Mouse (Mus musculus): ENCODE data around the gene Nup62. TPM values are rescaled to one million over a fixed set of nuclear protein-coding genes. Genes with fewer than 3 reads are reported as not detected.
"Not testable (repeated sequence)": the region's sequence is repeated elsewhere in the genome, so short reads cannot be mapped to it uniquely, and the experiment has no call there.

Gene Nup62
- polyA plus RNA-seq, 1 experiment from 2014 or later, result 66.9 TPM

- Histone ChIP-seq H3K9ac (replicated peaks; ENCODE audit: low read length) (peak within 1 kb of the TSS; percentile 99), H3K27me3 (ENCODE audit: control insufficient read depth, insufficient read depth, low read length) (no peaks in the 10 kb centered on the region), H3K4me3 (ENCODE audit: low read depth, low read length) (peak within 1 kb of the TSS; percentile 97), H3K36me3 (replicated peaks; ENCODE audit: control insufficient read depth, insufficient read depth, low read depth, low read length) (peaks cover 2% of the 10 kb centered on the region), H3K27ac (replicated peaks; ENCODE audit: low read depth, low read length) (peak within 1 kb of the TSS; percentile 100), H3K4me1 (ENCODE audit: control insufficient read depth, insufficient read depth, low read length) (peaks cover 6% of the 10 kb centered on the region; the same call in 1 of the 2 replicates), H3K4me2 (ENCODE audit: low read depth, low read length) (peak within 1 kb of the TSS; percentile 90), H3K9me3 (replicated peaks; ENCODE audit: control insufficient read depth, low read length) (no peaks in the 10 kb centered on the region)
- WGBS, result 10% methylated on average over 29 of the region's 29 CpGs
- peak; percentile 94 for DNase-seq (ENCODE audit: low spot score)
- ATAC-seq (replicated peaks; ENCODE audit: insufficient number of reproducible peaks, low FRiP score, low TSS enrichment, low read depth), result peak; percentile 91
Measured at GRCm38 (mm10) chr7:44869697-44870528, 54.0 kb downstream of the Nup62 start, which contains the start of gene Ptov1. TSS of gene Ptov1 (minus strand) at chr7:44869788.

- Histone ChIP-seq H3K4me3 (ENCODE audit: low read depth, low read length) (peak overlapping the region; percentile 97), H3K4me2 (ENCODE audit: low read depth, low read length) (peak overlapping the region; percentile 90; the same call in 1 of the 2 replicates), H3K9me3 (replicated peaks; ENCODE audit: control insufficient read depth, low read length) (no peaks in the 10 kb centered on the region), H3K36me3 (replicated peaks; ENCODE audit: control insufficient read depth, insufficient read depth, low read depth, low read length) (no peaks in the 10 kb centered on the region; the same call in 1 of the 2 replicates), H3K9ac (replicated peaks; ENCODE audit: low read length) (no peak overlapping the region), H3K4me1 (ENCODE audit: control insufficient read depth, insufficient read depth, low read length) (peaks cover 6% of the 10 kb centered on the region; the same call in 1 of the 2 replicates), H3K27ac (replicated peaks; ENCODE audit: low read depth, low read length) (no peak overlapping the region), H3K27me3 (ENCODE audit: control insufficient read depth, insufficient read depth, low read length) (no peaks in the 10 kb centered on the region)
- no peak for DNase-seq (ENCODE audit: low spot score)
- ATAC-seq (replicated peaks; ENCODE audit: insufficient number of reproducible peaks, low FRiP score, low TSS enrichment, low read depth), result no peak
- 84% methylated on average over 6 of the region's 6 CpGs for WGBS
Measured at GRCm38 (mm10) chr7:44870614-44871013, 54.7 kb downstream of the Nup62 start.

- Histone ChIP-seq H3K27me3 (ENCODE audit: control insufficient read depth, insufficient read depth, low read length) (no peaks in the 10 kb centered on the region), H3K4me1 (ENCODE audit: control insufficient read depth, insufficient read depth, low read length) (peaks cover 6% of the 10 kb centered on the region; the same call in 1 of the 2 replicates), H3K4me2 (ENCODE audit: low read depth, low read length) (no peak overlapping the region), H3K9ac (replicated peaks; ENCODE audit: low read length) (no peak overlapping the region), H3K4me3 (ENCODE audit: low read depth, low read length) (no peak overlapping the region), H3K36me3 (replicated peaks; ENCODE audit: control insufficient read depth, insufficient read depth, low read depth, low read length) (no peaks in the 10 kb centered on the region; the same call in 1 of the 2 replicates), H3K27ac (replicated peaks; ENCODE audit: low read depth, low read length) (no peak overlapping the region), H3K9me3 (replicated peaks; ENCODE audit: control insufficient read depth, low read length) (no peaks in the 10 kb centered on the region)
- no peak for ATAC-seq (replicated peaks; ENCODE audit: insufficient number of reproducible peaks, low FRiP score, low TSS enrichment, low read depth)
- 80% methylated on average over 1 of the region's 1 CpGs for WGBS
- no peak for DNase-seq (ENCODE audit: low spot score)
Measured at GRCm38 (mm10) chr7:44871181-44871580, 55.3 kb downstream of the Nup62 start.

- not testable (repeated sequence) for H3K4me2 ChIP-seq (ENCODE audit: low read depth, low read length); H3K4me3 ChIP-seq (ENCODE audit: low read depth, low read length); H3K27ac ChIP-seq (replicated peaks; ENCODE audit: low read depth, low read length); ATAC-seq (replicated peaks; ENCODE audit: insufficient number of reproducible peaks, low FRiP score, low TSS enrichment, low read depth); H3K36me3 ChIP-seq (replicated peaks; ENCODE audit: control insufficient read depth, insufficient read depth, low read depth, low read length); H3K4me1 ChIP-seq (ENCODE audit: control insufficient read depth, insufficient read depth, low read length); H3K27me3 ChIP-seq (ENCODE audit: control insufficient read depth, insufficient read depth, low read length); DNase-seq (ENCODE audit: low spot score); H3K9ac ChIP-seq (replicated peaks; ENCODE audit: low read length); H3K9me3 ChIP-seq (replicated peaks; ENCODE audit: control insufficient read depth, low read length)
- WGBS, result 90% methylated on average over 2 of the region's 2 CpGs
Measured at GRCm38 (mm10) chr7:44871774-44872173, 55.9 kb downstream of the Nup62 start.

- no peak overlapping the region for H3K4me2 ChIP-seq (ENCODE audit: low read depth, low read length)
Measured at GRCm38 (mm10) chr7:44877833-44878232, 61.9 kb downstream of the Nup62 start.

More at GRCm38 (mm10) chr7:44877833-44878232, 61.9 kb downstream of the Nup62 start:
- no peaks in the 10 kb centered on the region for H3K9me3 ChIP-seq (replicated peaks; ENCODE audit: control insufficient read depth, low read length)
- peaks cover 13% of the 10 kb centered on the region for H3K36me3 ChIP-seq (replicated peaks; ENCODE audit: control insufficient read depth, insufficient read depth, low read depth, low read length)
- ATAC-seq (replicated peaks; ENCODE audit: insufficient number of reproducible peaks, low FRiP score, low TSS enrichment, low read depth) (no peak), DNase-seq (ENCODE audit: low spot score) (no peak)
- WGBS, result 91% methylated on average over 14 of the region's 14 CpGs
- no peak overlapping the region for H3K9ac ChIP-seq (replicated peaks; ENCODE audit: low read length)
- no peaks in the 10 kb centered on the region for H3K4me1 ChIP-seq (ENCODE audit: control insufficient read depth, insufficient read depth, low read length)
- no peaks in the 10 kb centered on the region for H3K27me3 ChIP-seq (ENCODE audit: control insufficient read depth, insufficient read depth, low read length)
- H3K27ac ChIP-seq (replicated peaks; ENCODE audit: low read depth, low read length), result no peak overlapping the region
- H3K4me3 ChIP-seq (ENCODE audit: low read depth, low read length), result no peak overlapping the region

MicroRNAs within 50 kb of the gene (microRNA counts, 519-probe panel; counts per million panel counts)
- microRNA mmu-miR-707, result not detected

Small RNA genes within 50 kb of the gene (microRNA-seq; reads per million reads assigned to microRNA genes)
- gene Mir707 (ENCODE audit: borderline number of aligned reads), result not detected

Other genes starting within 250 kb of the Nup62 start
- 0.70 and 0.88 TPM in 2 replicates for gene Napsa, start 243.7 kb upstream of the Nup62 start, polyA plus RNA-seq (2014; fragmentation: Nextera tagmentation; extraction: Ambion mirVana)
- 0.32 and 0.39 TPM in 2 replicates for gene Kcnc3, start 225.4 kb upstream of the Nup62 start, polyA plus RNA-seq (2014; fragmentation: Nextera tagmentation; extraction: Ambion mirVana)
- 2.1 and 4.5 TPM in 2 replicates for gene Myh14, start 145.2 kb upstream of the Nup62 start, polyA plus RNA-seq (2014; fragmentation: Nextera tagmentation; extraction: Ambion mirVana)
- gene Izumo2, start 107.3 kb upstream of the Nup62 start, polyA plus RNA-seq (2014; fragmentation: Nextera tagmentation; extraction: Ambion mirVana), result not detected in 2 replicates
- 32.3 and 38.0 TPM in 2 replicates for gene Vrk3, start 67.7 kb upstream of the Nup62 start, polyA plus RNA-seq (2014; fragmentation: Nextera tagmentation; extraction: Ambion mirVana)
- gene Zfp473, start 65.0 kb upstream of the Nup62 start, polyA plus RNA-seq (2014; fragmentation: Nextera tagmentation; extraction: Ambion mirVana), result 3.3 and 3.6 TPM in 2 replicates
- gene Il4i1, start 299 bp downstream of the Nup62 start, polyA plus RNA-seq (2014; fragmentation: Nextera tagmentation; extraction: Ambion mirVana), result 0.52 and 1.9 TPM in 2 replicates
- gene Atf5, start 570 bp downstream of the Nup62 start, polyA plus RNA-seq (2014; fragmentation: Nextera tagmentation; extraction: Ambion mirVana), result 2.9 and 3.1 TPM in 2 replicates
- gene Akt1s1, start 32.9 kb downstream of the Nup62 start, polyA plus RNA-seq (2014; fragmentation: Nextera tagmentation; extraction: Ambion mirVana), result 32.4 and 42.5 TPM in 2 replicates
- 55.1 and 75.1 TPM in 2 replicates for gene Tbc1d17, start 33.0 kb downstream of the Nup62 start, polyA plus RNA-seq (2014; fragmentation: Nextera tagmentation; extraction: Ambion mirVana)
- gene Pnkp, start 41.1 kb downstream of the Nup62 start, polyA plus RNA-seq (2014; fragmentation: Nextera tagmentation; extraction: Ambion mirVana), result 21.6 and 25.3 TPM in 2 replicates
- 350 and 370 TPM in 2 replicates for gene Ptov1, start 53.7 kb downstream of the Nup62 start, polyA plus RNA-seq (2014; fragmentation: Nextera tagmentation; extraction: Ambion mirVana)
- 44.5 and 50.3 TPM in 2 replicates for gene Med25, start 76.6 kb downstream of the Nup62 start, polyA plus RNA-seq (2014; fragmentation: Nextera tagmentation; extraction: Ambion mirVana)
- gene Fuz, start 80.0 kb downstream of the Nup62 start, polyA plus RNA-seq (2014; fragmentation: Nextera tagmentation; extraction: Ambion mirVana), result 11.8 and 13.2 TPM in 2 replicates
- 70.1 and 70.3 TPM in 2 replicates for gene Ap2a1, start 113.4 kb downstream of the Nup62 start, polyA plus RNA-seq (2014; fragmentation: Nextera tagmentation; extraction: Ambion mirVana)
- 0.21 TPM in 1 of 2 replicates, not detected in the other for gene Tsks, start 127.1 kb downstream of the Nup62 start, polyA plus RNA-seq (2014; fragmentation: Nextera tagmentation; extraction: Ambion mirVana)
- gene Cpt1c, start 158.8 kb downstream of the Nup62 start, polyA plus RNA-seq (2014; fragmentation: Nextera tagmentation; extraction: Ambion mirVana), result 14.3 and 17.1 TPM in 2 replicates
- 289 and 293 TPM in 2 replicates for gene Prmt1, start 170.5 kb downstream of the Nup62 start, polyA plus RNA-seq (2014; fragmentation: Nextera tagmentation; extraction: Ambion mirVana)
- 62.4 and 71.9 TPM in 2 replicates for gene Irf3, start 181.6 kb downstream of the Nup62 start, polyA plus RNA-seq (2014; fragmentation: Nextera tagmentation; extraction: Ambion mirVana)
- gene Bcl2l12, start 182.6 kb downstream of the Nup62 start, polyA plus RNA-seq (2014; fragmentation: Nextera tagmentation; extraction: Ambion mirVana), result 69.9 and 71.7 TPM in 2 replicates
- 40.0 and 41.1 TPM in 2 replicates for gene Scaf1, start 200.3 kb downstream of the Nup62 start, polyA plus RNA-seq (2014; fragmentation: Nextera tagmentation; extraction: Ambion mirVana)
- 18.5 and 23.9 TPM in 2 replicates for gene Rras, start 201.9 kb downstream of the Nup62 start, polyA plus RNA-seq (2014; fragmentation: Nextera tagmentation; extraction: Ambion mirVana)
- 10.9 and 11.8 TPM in 2 replicates for gene Prr12, start 236.8 kb downstream of the Nup62 start, polyA plus RNA-seq (2014; fragmentation: Nextera tagmentation; extraction: Ambion mirVana)
- gene Nosip, start 246.3 kb downstream of the Nup62 start, polyA plus RNA-seq (2014; fragmentation: Nextera tagmentation; extraction: Ambion mirVana), result 59.2 and 63.8 TPM in 2 replicates
- 17.9 and 20.3 TPM in 2 replicates for gene Prrg2, start 246.6 kb downstream of the Nup62 start, polyA plus RNA-seq (2014; fragmentation: Nextera tagmentation; extraction: Ambion mirVana)